Mouse (Mus musculus) lung, embryonic 15.5 days (tissue): ENCODE measurements around the gene Olfr1031. TPM values are rescaled to one million over a fixed set of nuclear protein-coding genes. Genes with fewer than 3 reads are reported as not detected.
"Not testable (repeated sequence)": the region's sequence is repeated elsewhere in the genome, so short reads cannot be mapped to it uniquely, and the experiment has no call there.

ENCODE experiments used
- ATAC-seq: fragments of 200-750 bp; cut with Nextera tagmentation; 2 replicates; pipeline ENCODE4 v1.8.0; 2017; ENCODE audit warnings: moderate number of reproducible peaks, borderline replicate concordance; ENCODE audit not compliant: low FRiP score, low TSS enrichment; ENCODE audit errors: extremely low read depth
- H3K27ac ChIP-seq: fragments of 300-500 bp; sonication (generic); 2 replicates; pipeline ENCODE4 v1.5.1; 2015; ENCODE audit warnings: moderate library complexity, mild to moderate bottlenecking, inconsistent platforms
- H3K27me3 ChIP-seq: fragments of 300-500 bp; sonication (generic); 2 replicates; pipeline ENCODE4 v1.6.1; 2015; ENCODE audit warnings: inconsistent platforms
- H3K36me3 ChIP-seq: fragments of 300-500 bp; sonication (generic); 2 replicates; pipeline ENCODE4 v1.6.1; 2015; ENCODE audit warnings: inconsistent platforms
- H3K4me1 ChIP-seq: fragments of 300-500 bp; sonication (generic); 2 replicates; pipeline ENCODE4 v1.6.1; 2015; ENCODE audit warnings: inconsistent platforms
- H3K4me2 ChIP-seq: fragments of 300-500 bp; sonication (generic); 2 replicates; pipeline ENCODE4 v1.6.1; 2015; ENCODE audit warnings: inconsistent platforms, mild to moderate bottlenecking, moderate library complexity
- H3K4me3 ChIP-seq: fragments of 300-500 bp; sonication (generic); 2 replicates; pipeline ENCODE4 v1.5.1; 2015; ENCODE audit warnings: mild to moderate bottlenecking, inconsistent platforms
- H3K9ac ChIP-seq: fragments of 300-500 bp; sonication (generic); 2 replicates; pipeline ENCODE4 v1.6.1; 2015; ENCODE audit warnings: inconsistent platforms
- H3K9me3 ChIP-seq: fragments of 300-500 bp; sonication (generic); 2 replicates; pipeline ENCODE4 v1.6.1; 2016; ENCODE audit warnings: inconsistent platforms
- WGBS: fragments of 180-500 bp; shearing (Covaris S2); methylation state at CpG from one replicate; pipeline ENCODE4 v1.1.7; 2015; 5-methylcytosine and 5-hydroxymethylcytosine counted together
- polyA plus RNA-seq: library from polyadenylated mRNA; unstranded; fragments of >200 nt; fragmentation: Nextera tagmentation; extraction: Ambion mirVana; gene quantifications from 2 replicates; pipeline ENCODE4 v1.2.1, GENCODE M21; 2015

The Olfr1031 gene
- polyA plus RNA-seq, result not detected in 2 replicates

DNA sequence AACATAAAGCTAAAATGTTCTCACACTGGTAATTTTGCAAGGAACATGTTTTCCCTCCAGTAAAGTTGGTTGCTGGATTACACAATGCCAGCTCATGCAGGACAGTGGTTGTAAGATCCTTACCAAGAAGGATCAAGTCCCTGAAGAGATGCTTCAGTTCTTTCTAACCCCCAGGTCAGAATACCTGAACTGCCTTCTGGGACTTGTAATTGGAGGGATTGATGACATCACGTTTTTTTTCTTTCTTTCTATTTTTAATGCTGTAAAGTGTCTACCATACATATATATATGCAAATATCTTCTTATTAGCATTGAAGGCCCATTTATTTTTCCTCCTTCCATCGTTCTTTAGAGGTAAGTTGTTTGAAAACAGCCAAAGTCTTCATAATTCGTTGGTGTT is at the start of gene Olfr1031:
Gene Olfr1031 (plus strand): TSS at position 301 of the 400 bp plus-strand sequence.
- Histone ChIP-seq H3K4me3 (no peak within 1 kb of the TSS), H3K9me3 (no peaks in the 10 kb centered on the region), H3K4me2 (no peak within 1 kb of the TSS), H3K4me1 (no peaks in the 10 kb centered on the region), H3K27ac (no peak within 1 kb of the TSS), H3K9ac (no peak within 1 kb of the TSS), H3K36me3 (no peaks in the 10 kb centered on the region), H3K27me3 (no peaks in the 10 kb centered on the region)
- 51% methylated on average over 3 of the region's 3 CpGs for WGBS
- no peak for ATAC-seq

GRCm38 (mm10) chr2:85950137-85950536 is 40.0 kb upstream of the Olfr1031 start, which contains the start of gene Olfr1028:
Olfr1028 (plus strand) TSS chr2:85950437.
- H3K9me3 ChIP-seq, result no peaks in the 10 kb centered on the region
- no peak within 1 kb of the TSS for H3K4me3 ChIP-seq
- no peaks in the 10 kb centered on the region for H3K36me3 ChIP-seq
- H3K27me3 ChIP-seq, result no peaks in the 10 kb centered on the region
- H3K27ac ChIP-seq, result no peak within 1 kb of the TSS
- H3K4me2 ChIP-seq, result no peak within 1 kb of the TSS
- no peak within 1 kb of the TSS for H3K9ac ChIP-seq
- no peak for ATAC-seq
- 81% methylated on average over 1 of the region's 1 CpGs for WGBS
- no peaks in the 10 kb centered on the region for H3K4me1 ChIP-seq

GRCm38 (mm10) chr2:85973595-85973994 is 16.5 kb upstream of the Olfr1031 start, which contains the start of gene Olfr1029:
Olfr1029 (plus strand) TSS chr2:85973895.
- Histone ChIP-seq H3K4me1 (no peaks in the 10 kb centered on the region), H3K36me3 (no peaks in the 10 kb centered on the region), H3K9ac (no peak within 1 kb of the TSS), H3K4me2 (no peak within 1 kb of the TSS), H3K4me3 (no peak within 1 kb of the TSS), H3K9me3 (no peaks in the 10 kb centered on the region), H3K27me3 (no peaks in the 10 kb centered on the region), H3K27ac (no peak within 1 kb of the TSS)
- no peak for ATAC-seq
- 89% methylated on average over 2 of the region's 2 CpGs for WGBS

- Histone ChIP-seq H3K9ac (no peak within 1 kb of the TSS), H3K36me3 (no peaks in the 10 kb centered on the region), H3K9me3 (no peaks in the 10 kb centered on the region), H3K27ac (no peak within 1 kb of the TSS), H3K4me3 (no peak within 1 kb of the TSS), H3K27me3 (no peaks in the 10 kb centered on the region), H3K4me1 (no peaks in the 10 kb centered on the region), H3K4me2 (no peak within 1 kb of the TSS)
- 55% methylated on average over 1 of the region's 1 CpGs for WGBS
- no peak for ATAC-seq
Measured at GRCm38 (mm10) chr2:85978976-85979375, 11.1 kb upstream of the Olfr1031 start, which contains the start of gene Olfr1030. Olfr1030 (plus strand) TSS chr2:85979276.

DNA sequence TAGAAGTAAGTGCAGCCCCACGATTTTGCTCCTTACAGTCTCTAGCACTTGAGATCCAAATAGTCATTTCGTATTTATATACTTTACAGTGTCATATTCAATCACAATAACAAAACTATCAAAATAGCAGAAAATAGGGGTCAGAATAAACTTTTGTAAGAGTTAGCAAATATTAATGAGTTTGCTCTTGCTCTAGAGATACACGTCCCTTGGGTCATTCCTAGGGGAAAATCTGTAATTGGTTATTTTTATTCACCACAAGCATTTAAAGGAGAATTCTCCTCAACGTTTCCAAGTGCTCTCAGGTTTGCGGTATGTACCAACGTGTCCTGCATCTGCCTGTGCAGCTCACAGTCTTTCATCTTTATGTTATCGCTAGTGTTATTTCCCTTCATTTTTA is 15.1 kb downstream of the Olfr1031 start, which contains the start of gene Olfr1032:
Gene Olfr1032 (plus strand): TSS at position 301 of the 400 bp plus-strand sequence.
- Histone ChIP-seq H3K27ac (no peak within 1 kb of the TSS), H3K36me3 (no peaks in the 10 kb centered on the region), H3K4me1 (no peaks in the 10 kb centered on the region), H3K9me3 (no peaks in the 10 kb centered on the region), H3K9ac (no peak within 1 kb of the TSS), H3K4me2 (no peak within 1 kb of the TSS), H3K4me3 (no peak within 1 kb of the TSS), H3K27me3 (no peaks in the 10 kb centered on the region)
- WGBS, result 81% methylated on average over 7 of the region's 7 CpGs
- ATAC-seq, result no peak

DNA sequence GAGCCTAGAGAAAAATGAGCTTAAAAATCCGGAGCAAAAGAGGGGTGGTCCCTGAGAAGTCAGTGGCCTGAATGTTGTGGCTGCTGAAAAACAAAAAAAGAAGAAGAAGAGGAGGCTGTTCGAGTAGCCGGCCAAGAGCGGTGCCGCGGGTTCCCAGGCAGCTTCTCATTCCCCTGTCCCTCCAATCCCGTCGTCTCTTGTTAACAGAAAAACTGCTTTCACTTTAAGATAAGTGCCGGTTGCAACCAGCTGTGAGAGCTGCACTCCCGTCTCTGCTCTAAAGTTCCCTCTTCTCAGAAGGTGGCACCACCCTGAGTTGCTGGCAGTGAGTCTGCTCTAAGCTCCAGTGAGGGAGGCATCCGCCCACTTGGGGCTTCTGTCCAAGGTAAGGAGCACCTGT is 30.3 kb downstream of the Olfr1031 start, which contains the start of gene Olfr1033:
Gene Olfr1033 (plus strand): TSS at position 228 of the 400 bp plus-strand sequence.
- not testable (repeated sequence) for H3K9me3 ChIP-seq, H3K9ac ChIP-seq, H3K36me3 ChIP-seq, ATAC-seq, H3K4me1 ChIP-seq, H3K27me3 ChIP-seq
- peak within 1 kb of the TSS; percentile 38 for H3K4me3 ChIP-seq
- 5% methylated on average over 11 of the region's 11 CpGs for WGBS
- peak within 1 kb of the TSS; percentile 48 for H3K4me2 ChIP-seq
- 0 out of 2 replicates have a peak within 1 kb of the TSS, but pooled peaks have one; percentile 44 for H3K27ac ChIP-seq

DNA sequence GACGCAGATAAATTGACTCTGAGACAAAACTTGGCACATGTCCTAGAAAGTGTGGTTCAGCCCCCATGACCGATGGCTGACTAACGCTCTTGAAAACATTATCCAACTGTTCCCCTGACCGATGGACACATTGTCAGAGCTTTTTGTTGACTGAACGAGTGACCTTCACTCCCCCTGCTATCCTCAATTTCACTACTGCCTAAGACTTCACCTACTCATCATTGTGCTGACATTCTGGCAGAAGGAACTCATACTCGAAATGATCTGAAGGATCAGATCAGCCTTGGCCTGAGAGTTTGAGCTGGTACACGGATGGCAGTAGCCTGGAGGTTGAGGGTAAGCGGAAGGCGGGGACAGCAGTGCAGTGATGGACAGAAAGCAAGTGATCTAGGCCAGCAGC is 31.4 kb downstream of the Olfr1031 start:
- H3K27me3 ChIP-seq, H3K4me1 ChIP-seq, H3K36me3 ChIP-seq, H3K9me3 ChIP-seq, H3K27ac ChIP-seq, ATAC-seq, H3K4me2 ChIP-seq, H3K4me3 ChIP-seq, H3K9ac ChIP-seq: not testable (repeated sequence)
- WGBS, result 35% methylated on average over 6 of the region's 9 CpGs

Other genes starting within 250 kb of the Olfr1031 start
- not detected in 2 replicates for gene Olfr1012, start 227.5 kb upstream of the Olfr1031 start, polyA plus RNA-seq
- gene Olfr1013, start 223.2 kb upstream of the Olfr1031 start, polyA plus RNA-seq, result not detected in 2 replicates
- not detected in 2 replicates for gene Olfr1014, start 217.6 kb upstream of the Olfr1031 start, polyA plus RNA-seq
- not detected in 2 replicates for gene Olfr1015, start 208.3 kb upstream of the Olfr1031 start, polyA plus RNA-seq
- gene Olfr1016, start 187.8 kb upstream of the Olfr1031 start, polyA plus RNA-seq, result not detected in 2 replicates
- not detected in 2 replicates for gene Olfr1018, start 171.8 kb upstream of the Olfr1031 start, polyA plus RNA-seq
- gene Olfr1019, start 144.8 kb upstream of the Olfr1031 start, polyA plus RNA-seq, result not detected in 2 replicates
- gene Olfr1020, start 143.3 kb upstream of the Olfr1031 start, polyA plus RNA-seq, result not detected in 2 replicates
- not detected in 2 replicates for gene Olfr1022, start 121.7 kb upstream of the Olfr1031 start, polyA plus RNA-seq
- not detected in 2 replicates for gene Olfr1023, start 104.7 kb upstream of the Olfr1031 start, polyA plus RNA-seq
- not detected in 2 replicates for gene Olfr1024, start 85.3 kb upstream of the Olfr1031 start, polyA plus RNA-seq
- not detected in 2 replicates for gene Olfr1025-ps1, start 75.1 kb upstream of the Olfr1031 start, polyA plus RNA-seq
- not detected in 2 replicates for gene Olfr1026, start 68.7 kb upstream of the Olfr1031 start, polyA plus RNA-seq
- not detected in 2 replicates for gene Olfr1028, start 39.9 kb upstream of the Olfr1031 start, polyA plus RNA-seq
- gene Olfr1029, start 16.4 kb upstream of the Olfr1031 start, polyA plus RNA-seq, result not detected in 2 replicates
- gene Olfr1030, start 11.0 kb upstream of the Olfr1031 start, polyA plus RNA-seq, result not detected in 2 replicates
- not detected in 2 replicates for gene Olfr1032, start 15.2 kb downstream of the Olfr1031 start, polyA plus RNA-seq
- 2.3 and 3.1 TPM in 2 replicates for gene Olfr1033, start 30.3 kb downstream of the Olfr1031 start, polyA plus RNA-seq
- gene Olfr1034, start 55.6 kb downstream of the Olfr1031 start, polyA plus RNA-seq, result not detected in 2 replicates
- not detected in 2 replicates for gene Olfr1036, start 83.7 kb downstream of the Olfr1031 start, polyA plus RNA-seq
- not detected in 2 replicates for gene Olfr1037, start 97.1 kb downstream of the Olfr1031 start, polyA plus RNA-seq
- gene Olfr1039, start 145.6 kb downstream of the Olfr1031 start, polyA plus RNA-seq, result not detected in 2 replicates
- not detected in 2 replicates for gene Olfr1040, start 156.4 kb downstream of the Olfr1031 start, polyA plus RNA-seq
- not detected in 2 replicates for gene Olfr1042, start 171.5 kb downstream of the Olfr1031 start, polyA plus RNA-seq
- not detected in 2 replicates for gene Olfr1043, start 177.2 kb downstream of the Olfr1031 start, polyA plus RNA-seq
- not detected in 2 replicates for gene Olfr1044, start 187.5 kb downstream of the Olfr1031 start, polyA plus RNA-seq
- not detected in 2 replicates for gene Olfr52, start 195.4 kb downstream of the Olfr1031 start, polyA plus RNA-seq
- gene Olfr1045, start 212.7 kb downstream of the Olfr1031 start, polyA plus RNA-seq, result not detected in 2 replicates
- gene Olfr1046, start 229.0 kb downstream of the Olfr1031 start, polyA plus RNA-seq, result not detected in 2 replicates
- gene Olfr1047, start 241.1 kb downstream of the Olfr1031 start, polyA plus RNA-seq, result not detected in 2 replicates
- not detected in 2 replicates for gene Olfr1048, start 250.0 kb downstream of the Olfr1031 start, polyA plus RNA-seq